Mouse (Mus musculus) spleen, adult 2 months (tissue): Measurements from ENCODE around the gene Donson.

ENCODE experiments used
- CTCF ChIP-seq: fragments of 200-500 bp; IDR thresholded peaks from 2 replicates; pipeline ENCODE4 v1.5.1; 2011; ENCODE audit warnings: mild to moderate bottlenecking, inconsistent platforms; ENCODE audit not compliant: insufficient read depth, insufficient read length, insufficient replicate concordance; ENCODE audit errors: extremely low read depth
- POLR2A ChIP-seq: fragments of 200-500 bp; IDR thresholded peaks from 2 replicates; pipeline ENCODE4 v1.6.1; 2011; ENCODE audit warnings: low read depth, low read length, inconsistent platforms

DNA sequence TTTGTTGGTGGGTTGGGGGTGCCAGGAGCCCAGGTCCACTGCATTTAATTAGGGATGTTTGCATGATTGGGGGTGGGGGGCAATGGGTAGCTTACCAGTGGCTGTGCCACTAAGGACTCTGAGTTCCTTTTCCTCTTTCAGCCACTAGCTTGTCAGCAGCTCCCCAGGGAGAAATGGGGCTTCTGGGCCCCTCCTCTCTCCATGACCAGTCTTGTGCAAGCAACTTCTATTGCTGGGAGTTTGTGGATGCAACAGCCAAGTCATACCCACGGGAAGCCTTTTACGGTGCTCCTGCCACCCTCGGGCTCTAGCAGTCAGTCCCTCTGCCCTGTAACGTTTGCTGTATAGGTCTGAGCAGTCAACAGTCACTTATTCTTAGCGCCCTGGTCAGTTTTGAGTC lies 46.2 kb upstream of the Donson start:
- TF ChIP-seq CTCF (no peak), POLR2A (no peak)
